Mouse (Mus musculus): Measurements from ENCODE around the gene Rbpj. TPM values are rescaled to one million over a fixed set of nuclear protein-coding genes. Genes with fewer than 3 reads are reported as not detected.

The Rbpj gene
- total RNA-seq, 1 experiment from 2014 or later: 49.7 TPM

- ATAC-seq (replicated peaks; ENCODE audit: insufficient number of reproducible peaks, low FRiP score, low TSS enrichment, poor library complexity, severe bottlenecking): no peak
These were observed 100.6 kb downstream of the Rbpj start for GRCm38 (mm10) chr5:53566485-53567083.

- ATAC-seq (replicated peaks; ENCODE audit: insufficient number of reproducible peaks, low FRiP score, low TSS enrichment, poor library complexity, severe bottlenecking): no peak
These were observed 106.5 kb downstream of the Rbpj start for GRCm38 (mm10) chr5:53572496-53572895.

- ATAC-seq (replicated peaks; ENCODE audit: insufficient number of reproducible peaks, low FRiP score, low TSS enrichment, poor library complexity, severe bottlenecking): no peak
These were observed 109.0 kb downstream of the Rbpj start for GRCm38 (mm10) chr5:53574883-53575442.

- ATAC-seq (replicated peaks; ENCODE audit: insufficient number of reproducible peaks, low FRiP score, low TSS enrichment, poor library complexity, severe bottlenecking): no peak
These were observed 111.4 kb downstream of the Rbpj start for GRCm38 (mm10) chr5:53577272-53577889.

DNA sequence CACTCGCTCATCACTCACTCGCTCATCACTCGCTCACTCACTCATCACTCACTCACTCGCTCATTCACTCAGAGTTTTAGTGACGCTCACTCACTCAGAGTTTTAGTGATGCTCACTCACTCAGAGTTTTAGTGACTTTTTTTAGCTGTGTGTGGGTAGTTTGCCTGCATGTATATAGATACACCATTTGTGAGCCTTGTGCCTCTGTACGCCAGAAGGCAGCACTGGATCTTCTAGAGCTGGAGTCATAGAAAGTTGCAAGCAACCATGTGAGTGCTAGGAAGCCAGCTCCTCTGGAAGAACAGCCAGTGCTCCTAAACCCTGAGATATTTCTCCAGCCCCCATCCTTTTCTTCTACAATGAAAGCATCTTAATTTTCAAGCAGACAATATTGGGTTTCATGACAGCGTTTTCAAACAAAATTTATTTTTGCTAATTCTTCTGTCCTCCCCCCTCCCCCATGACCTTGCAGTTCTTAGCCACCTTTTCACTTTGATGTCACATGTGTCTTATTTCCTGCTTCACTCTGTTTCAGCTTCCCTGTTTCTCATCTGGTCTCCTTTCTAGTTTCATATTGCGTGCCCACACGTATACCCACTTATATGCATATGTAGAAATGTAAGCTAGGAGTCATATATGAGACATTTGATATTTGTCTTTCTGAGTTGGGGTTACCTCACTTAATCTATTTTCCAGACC lies 118.3 kb downstream of the Rbpj start:
- no peak for ATAC-seq (replicated peaks; ENCODE audit: insufficient number of reproducible peaks, low FRiP score, low TSS enrichment, poor library complexity, severe bottlenecking)

- peak; percentile 37 for ATAC-seq (replicated peaks; ENCODE audit: insufficient number of reproducible peaks, low FRiP score, low TSS enrichment, poor library complexity, severe bottlenecking)
These were observed 122.6 kb downstream of the Rbpj start for GRCm38 (mm10) chr5:53588421-53589171.

DNA sequence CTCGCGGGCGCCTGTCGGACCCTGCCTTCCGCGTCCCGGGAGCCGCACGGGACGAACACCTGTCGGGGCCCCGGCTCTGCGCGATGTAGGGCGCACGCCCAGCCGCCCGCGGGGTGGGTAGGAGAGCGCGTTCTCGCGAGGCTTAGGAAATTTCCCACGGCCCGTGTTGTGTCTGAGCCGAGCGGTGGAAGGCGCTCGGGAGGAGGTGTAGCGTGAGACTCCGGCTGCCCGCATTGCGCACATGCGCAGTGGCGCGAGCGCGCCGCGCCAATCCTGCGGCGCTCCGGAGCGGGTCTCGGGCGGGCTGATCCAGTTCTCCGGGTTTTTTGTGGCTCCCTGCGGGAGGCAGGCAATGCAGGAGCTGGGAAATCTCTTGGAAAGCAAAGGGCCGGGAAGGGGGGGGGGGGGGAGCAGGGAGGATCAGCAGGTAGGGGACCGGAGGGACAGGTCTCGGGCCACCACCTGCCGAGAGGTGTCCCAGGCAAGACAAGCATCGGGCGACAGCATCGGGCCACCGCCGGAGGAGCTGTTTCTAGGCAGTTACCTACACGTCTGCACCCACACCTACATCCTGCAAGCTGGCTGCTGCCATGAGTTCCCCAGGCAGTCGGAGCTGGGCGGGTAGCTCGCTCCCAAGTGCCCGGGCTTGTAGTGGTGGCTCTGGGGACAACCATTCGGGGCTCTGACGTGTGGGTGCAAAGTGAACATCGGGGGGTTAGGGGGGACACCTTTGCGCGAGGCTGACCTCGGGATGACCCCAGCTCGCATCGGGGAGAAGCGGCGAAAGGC lies 123.4 kb downstream of the Rbpj start:
- peak; percentile 66 for ATAC-seq (replicated peaks; ENCODE audit: insufficient number of reproducible peaks, low FRiP score, low TSS enrichment, poor library complexity, severe bottlenecking)

DNA sequence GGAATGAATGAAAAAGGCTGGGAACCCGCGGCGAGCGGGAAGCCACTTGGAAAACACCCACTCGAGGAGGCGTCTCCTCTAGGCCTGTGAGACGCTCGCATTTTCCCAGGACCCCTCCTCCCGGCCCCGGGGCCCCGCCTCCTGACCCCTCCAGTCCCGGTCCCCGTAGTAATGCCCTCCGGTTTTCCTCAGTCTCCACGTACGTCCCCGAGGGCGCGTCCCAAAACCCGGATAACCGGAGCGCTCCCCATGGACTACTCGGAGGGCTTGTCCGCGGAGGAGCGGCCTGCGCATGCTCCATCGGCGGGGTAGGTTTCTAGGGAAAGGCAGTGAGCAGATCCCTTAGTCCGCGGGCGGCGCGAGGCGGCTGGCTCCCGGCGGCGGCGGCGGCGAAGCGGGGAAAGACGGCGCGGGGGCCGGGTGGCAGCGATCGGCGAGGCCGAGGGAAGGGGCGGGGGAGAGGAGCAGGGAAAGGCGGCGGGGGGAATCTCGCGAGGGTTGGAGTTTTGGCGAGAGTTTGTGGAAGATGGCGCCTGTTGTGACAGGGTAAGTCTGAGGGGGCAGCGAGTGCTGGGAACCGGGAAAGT lies 124.3 kb downstream of the Rbpj start:
- ATAC-seq (replicated peaks; ENCODE audit: insufficient number of reproducible peaks, low FRiP score, low TSS enrichment, poor library complexity, severe bottlenecking): peak; percentile 52

GRCm38 (mm10) chr5:53590875-53591682 lies 125.1 kb downstream of the Rbpj start:
- ATAC-seq (replicated peaks; ENCODE audit: insufficient number of reproducible peaks, low FRiP score, low TSS enrichment, poor library complexity, severe bottlenecking): no peak

- ATAC-seq (replicated peaks; ENCODE audit: insufficient number of reproducible peaks, low FRiP score, low TSS enrichment, poor library complexity, severe bottlenecking): no peak
These were observed 125.7 kb downstream of the Rbpj start for GRCm38 (mm10) chr5:53591683-53592050.

GRCm38 (mm10) chr5:53593080-53593688 lies 127.2 kb downstream of the Rbpj start:
- no peak for ATAC-seq (replicated peaks; ENCODE audit: insufficient number of reproducible peaks, low FRiP score, low TSS enrichment, poor library complexity, severe bottlenecking)

- ATAC-seq (replicated peaks; ENCODE audit: insufficient number of reproducible peaks, low FRiP score, low TSS enrichment, poor library complexity, severe bottlenecking): peak; percentile 36; the same call in 1 of the 2 replicates
These were observed 128.3 kb downstream of the Rbpj start for GRCm38 (mm10) chr5:53594274-53594673.

DNA sequence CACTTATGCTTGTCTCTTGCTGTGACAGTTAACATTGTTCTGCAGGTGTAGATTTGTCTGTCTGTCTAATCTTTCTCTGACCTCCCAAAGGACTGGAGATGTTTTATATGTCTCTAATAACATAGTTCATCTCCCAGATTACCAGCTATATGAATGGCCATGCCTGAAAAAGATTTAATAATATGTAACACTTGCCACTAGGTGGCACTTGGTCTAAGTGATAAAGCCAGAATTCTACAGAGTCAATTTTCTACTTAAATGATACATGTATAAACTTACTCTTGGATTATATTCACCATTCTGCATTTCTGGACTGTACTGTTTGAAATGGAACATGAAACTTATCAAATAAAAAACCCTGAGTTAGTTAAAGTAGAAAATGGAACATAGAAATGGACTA lies 132.6 kb downstream of the Rbpj start:
- ATAC-seq (replicated peaks; ENCODE audit: insufficient number of reproducible peaks, low FRiP score, low TSS enrichment, poor library complexity, severe bottlenecking): no peak

- no peak for ATAC-seq (replicated peaks; ENCODE audit: insufficient number of reproducible peaks, low FRiP score, low TSS enrichment, poor library complexity, severe bottlenecking)
These were observed 133.2 kb downstream of the Rbpj start for GRCm38 (mm10) chr5:53599116-53599515.

DNA sequence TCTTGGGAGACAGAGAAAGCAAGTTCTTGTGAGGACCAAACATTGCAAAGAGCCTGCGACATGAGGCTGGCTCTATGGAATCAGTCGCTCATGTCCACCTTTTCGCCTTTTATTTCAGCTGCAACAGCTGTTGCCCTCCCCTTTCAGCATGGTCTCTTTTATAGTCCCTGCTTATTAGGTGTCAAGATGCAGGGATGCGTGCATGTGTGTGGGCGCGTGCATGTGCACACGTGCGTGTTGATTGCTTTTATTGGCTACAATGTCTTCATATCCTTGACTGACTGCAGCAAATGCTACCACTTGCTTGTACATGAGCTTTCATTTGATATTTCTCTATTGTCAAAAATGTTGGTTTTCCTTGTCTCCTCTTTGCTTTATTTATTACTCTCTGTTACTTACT lies 136.2 kb downstream of the Rbpj start:
- no peak for ATAC-seq (replicated peaks; ENCODE audit: insufficient number of reproducible peaks, low FRiP score, low TSS enrichment, poor library complexity, severe bottlenecking)

GRCm38 (mm10) chr5:53605450-53605849 lies 139.5 kb downstream of the Rbpj start:
- ATAC-seq (replicated peaks; ENCODE audit: insufficient number of reproducible peaks, low FRiP score, low TSS enrichment, poor library complexity, severe bottlenecking): no peak

All from monocyte, adult 5-6 weeks (primary cell).